Mouse (Mus musculus) midbrain, embryonic 10.5 days (tissue): ENCODE data around the gene Esrp2. TPM values are rescaled to one million over a fixed set of nuclear protein-coding genes. Genes with fewer than 3 reads are reported as not detected.

Experiments used
- polyA plus RNA-seq: library from polyadenylated mRNA; unstranded; fragments of >200 nt; fragmentation: Nextera tagmentation; extraction: Ambion mirVana; gene quantifications from 2 replicates; pipeline ENCODE4 v1.2.1, GENCODE M21; 2016

Esrp2 gene
- polyA plus RNA-seq, 1 experiment from 2014 or later = 2.0 TPM

Other genes with a start within 250 kb of the Esrp2 start
- 0.39 and 0.54 TPM in 2 replicates for gene Nrn1l, start 243.4 kb downstream of the Esrp2 start, polyA plus RNA-seq
- 29.9 and 32.2 TPM in 2 replicates for gene Pskh1, start 236.5 kb downstream of the Esrp2 start, polyA plus RNA-seq
- 1.3 and 1.4 TPM in 2 replicates for gene Ctrl, start 203.1 kb downstream of the Esrp2 start, polyA plus RNA-seq
- gene Psmb10, start 198.5 kb downstream of the Esrp2 start, polyA plus RNA-seq = 29.1 TPM in 2 replicates
- gene Lcat, start 193.6 kb downstream of the Esrp2 start, polyA plus RNA-seq = 1.0 and 1.2 TPM in 2 replicates
- gene Slc12a4, start 170.9 kb downstream of the Esrp2 start, polyA plus RNA-seq = 16.9 and 18.7 TPM in 2 replicates
- not detected in 2 replicates for gene Dpep3, start 157.5 kb downstream of the Esrp2 start, polyA plus RNA-seq
- 21.4 and 21.5 TPM in 2 replicates for gene Dus2, start 145.6 kb downstream of the Esrp2 start, polyA plus RNA-seq
- 0.17 TPM in 1 of 2 replicates, not detected in the other for gene Dpep2nb, start 131.0 kb downstream of the Esrp2 start, polyA plus RNA-seq
- gene Ddx28, start 125.1 kb downstream of the Esrp2 start, polyA plus RNA-seq = 22.6 and 23.0 TPM in 2 replicates
- 5.3 and 5.9 TPM in 2 replicates for gene Nfatc3, start 78.1 kb downstream of the Esrp2 start, polyA plus RNA-seq
- 13.5 and 15.6 TPM in 2 replicates for gene Pla2g15, start 13.4 kb upstream of the Esrp2 start, polyA plus RNA-seq
- gene Slc7a6, start 31.9 kb upstream of the Esrp2 start, polyA plus RNA-seq = 78.9 and 79.8 TPM in 2 replicates
- 34.9 and 35.9 TPM in 2 replicates for gene Slc7a6os, start 74.0 kb upstream of the Esrp2 start, polyA plus RNA-seq
- 78.9 and 81.6 TPM in 2 replicates for gene Prmt7, start 74.0 kb upstream of the Esrp2 start, polyA plus RNA-seq
- gene Smpd3, start 201.0 kb upstream of the Esrp2 start, polyA plus RNA-seq = 10.4 and 17.3 TPM in 2 replicates